21 mouse cellular contexts compared by ENCODE assay signal in the genomic region with DNA sequence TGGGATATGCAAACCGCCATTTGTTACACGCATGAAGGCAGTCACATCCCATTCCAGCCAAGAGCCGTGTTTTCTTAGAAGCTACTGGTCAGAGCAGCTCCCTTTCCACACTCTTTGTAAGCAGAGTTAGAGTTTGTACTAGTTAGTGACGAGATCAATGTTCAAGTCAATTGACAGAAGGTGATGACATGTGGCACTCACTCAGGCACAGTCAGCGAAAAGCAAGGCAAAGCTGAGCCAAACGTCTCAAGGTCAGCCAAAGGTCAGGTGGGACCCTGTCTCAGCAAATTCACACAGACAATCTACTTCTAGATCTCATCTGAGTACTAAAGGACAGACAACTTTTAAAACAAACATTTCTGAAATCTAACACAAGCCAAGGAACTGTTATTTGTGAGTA. TPM values are rescaled to one million over a fixed set of nuclear protein-coding genes. Genes with fewer than 3 reads are reported as not detected.
DNase-seq lines count a peak whose midpoint lies in the region; ATAC-seq and TF ChIP-seq lines count a peak whose summit lies in the region.
"Had no signal": no experiment of that assay in that cellular context is flagged by ENCODE, and none has a peak within 500 bp of the region (broad histone marks: within the 10 kb centered on the region; RNA-seq: fewer than 3 reads in every experiment).

No protein-coding gene starts in this region.

- no peaks in the 10 kb centered on the region for H3K9me3 ChIP-seq in liver, embryonic 15.5 days (replicated peaks)
- H3K9me3 ChIP-seq in liver, embryonic 12.5 days (replicated peaks), result no peaks in the 10 kb centered on the region
- H3K9me3 ChIP-seq in ES-E14 (ENCODE audit: control insufficient read depth, insufficient read depth, low read depth, low read length), result no peaks in the 10 kb centered on the region
- no peaks in the 10 kb centered on the region for H3K9me3 ChIP-seq in forebrain, embryonic 15.5 days
- H3K9me3 ChIP-seq: embryonic facial prominence, embryonic 10.5 days; heart, embryonic 15.5 days; limb, embryonic 13.5 days had no signal

- peaks cover 12% of the 10 kb centered on the region for H3K4me1 ChIP-seq in liver, embryonic 15.5 days (replicated peaks)
- peaks cover 14% of the 10 kb centered on the region for H3K4me1 ChIP-seq in liver, embryonic 12.5 days
- peaks cover 0 to 3% of the 10 kb centered on the region in 2 experiments; a peak in 1 of 4 replicates for H3K4me1 ChIP-seq in ES-E14 (ENCODE audit: control insufficient read depth in 2 of 2, insufficient read depth in 2 of 2, low read length in 2 of 2, poor library complexity in 1 of 2)
- H3K4me1 ChIP-seq in forebrain, embryonic 15.5 days, result no peaks in the 10 kb centered on the region
- H3K4me1 ChIP-seq: embryonic facial prominence, embryonic 10.5 days had no signal

- no peak overlapping the region for H3K9ac ChIP-seq in liver, embryonic 15.5 days
- H3K9ac ChIP-seq in liver, embryonic 12.5 days, result no peak overlapping the region
- H3K9ac ChIP-seq in ES-E14 (ENCODE audit: insufficient read depth, low read depth, low read length, poor library complexity, severe bottlenecking), result no peak overlapping the region
- no peak overlapping the region for H3K9ac ChIP-seq in forebrain, embryonic 15.5 days (replicated peaks)
- H3K9ac ChIP-seq: heart, embryonic 15.5 days; hindbrain, embryonic 14.5 days; limb, embryonic 13.5 days; lung, embryonic 14.5 days had no signal

- no peak overlapping the region for H3K27ac ChIP-seq in liver, embryonic 15.5 days (replicated peaks)
- no peak overlapping the region for H3K27ac ChIP-seq in liver, embryonic 12.5 days
- H3K27ac ChIP-seq in ES-E14 (ENCODE audit: insufficient read depth, low read depth, low read length, poor library complexity, severe bottlenecking), result no peak overlapping the region
- H3K27ac ChIP-seq in forebrain, embryonic 15.5 days (replicated peaks), result no peak overlapping the region
- H3K27ac ChIP-seq: embryonic facial prominence, embryonic 10.5 days; heart, embryonic 15.5 days; hindbrain, embryonic 14.5 days; limb, embryonic 13.5 days had no signal

- no peak overlapping the region for H3K4me3 ChIP-seq in liver, embryonic 15.5 days (replicated peaks)
- H3K4me3 ChIP-seq in liver, embryonic 12.5 days, result no peak overlapping the region
- no peak overlapping the region for H3K4me3 ChIP-seq in ES-E14 (ENCODE audit: insufficient read depth in 1 of 2, low read depth in 1 of 2, low read length in 2 of 2, poor library complexity in 1 of 2, severe bottlenecking in 1 of 2)
- no peak overlapping the region for H3K4me3 ChIP-seq in forebrain, embryonic 15.5 days
- H3K4me3 ChIP-seq: embryonic facial prominence, embryonic 10.5 days; heart, embryonic 15.5 days; limb, embryonic 13.5 days had no signal

- peak; percentile 15 for DNase-seq in kidney, adult 18-20 months
- DNase-seq in kidney, postnatal 14 days, result no peak
- no peak for DNase-seq in ES-E14 (ENCODE audit: low read depth, low spot score)
- DNase-seq in ZHBTc4 (ENCODE audit: low read depth, low spot score), result peak; percentile 48
- DNase-seq: cerebellum, adult 11 months; gastrocnemius, postnatal 10 days; heart, postnatal 4 days; lung, embryonic 14.5 days had no signal

- no peaks in the 10 kb centered on the region for H3K27me3 ChIP-seq in liver, embryonic 15.5 days
- no peaks in the 10 kb centered on the region for H3K27me3 ChIP-seq in liver, embryonic 12.5 days (replicated peaks)
- no peaks in the 10 kb centered on the region for H3K27me3 ChIP-seq in forebrain, embryonic 15.5 days
- H3K27me3 ChIP-seq: heart, embryonic 15.5 days; limb, embryonic 13.5 days had no signal

- in situ Hi-C loops in ES-E14 (cut with MboI; ENCODE audit: low sequenced_read_pairs in 2 of 2, unreplicated experiment in 2 of 2), result no loop called here

- 68% methylated on average over 6 of the region's 6 CpGs for WGBS in liver, embryonic 15.5 days (ENCODE audit: insufficient replicate concordance)
- 77% methylated on average over 6 of the region's 6 CpGs for WGBS in liver, embryonic 12.5 days (ENCODE audit: insufficient replicate concordance)
- WGBS in forebrain, embryonic 15.5 days, result 88% methylated on average over 6 of the region's 6 CpGs

- H3K4me2 ChIP-seq in liver, embryonic 15.5 days, result no peak overlapping the region
- no peak overlapping the region for H3K4me2 ChIP-seq in liver, embryonic 12.5 days
- no peak overlapping the region for H3K4me2 ChIP-seq in forebrain, embryonic 15.5 days (replicated peaks)
- H3K4me2 ChIP-seq: heart, embryonic 15.5 days; hindbrain, embryonic 14.5 days; limb, embryonic 13.5 days; lung, embryonic 14.5 days; midbrain, embryonic 11.5 days had no signal

- peak; percentile 47 for ATAC-seq in liver, embryonic 15.5 days (ENCODE audit: insufficient read depth)
- no peak; the same call in 1 of the 2 replicates for ATAC-seq in liver, embryonic 12.5 days
- ATAC-seq in forebrain, embryonic 15.5 days (replicated peaks), result no peak
- ATAC-seq: forebrain, embryonic 16.5 days; inflammation-experienced regulatory T-cells, adult 6 months had no signal

- 0 out of 2 replicates have a peak, but pooled peaks cover 12% of the 10 kb centered on the region for H3K36me3 ChIP-seq in liver, embryonic 15.5 days (replicated peaks)
- peaks cover 48% of the 10 kb centered on the region for H3K36me3 ChIP-seq in liver, embryonic 12.5 days
- peaks cover 6% of the 10 kb centered on the region for H3K36me3 ChIP-seq in ES-E14 (ENCODE audit: control insufficient read depth, insufficient read depth, low read length, poor library complexity, severe bottlenecking)
- H3K36me3 ChIP-seq in forebrain, embryonic 15.5 days, result peaks cover 53% of the 10 kb centered on the region

TF ChIP-seq in ES-E14, 5 proteins besides CTCF, POLR2A, EP300 and RAD21:
- TF ChIP-seq HCFC1 (IDR thresholded peaks at IDR 0.05; ENCODE audit: borderline replicate concordance, insufficient read depth, low read length) (no peak), CHD2 (IDR thresholded peaks at IDR 0.05; ENCODE audit: low read depth, low read length) (no peak), ZC3H11A (IDR thresholded peaks at IDR 0.05; ENCODE audit: borderline replicate concordance, low read depth, low read length) (no peak), ZNF384 (IDR thresholded peaks at IDR 0.05; ENCODE audit: low read depth, low read length) (no peak), MAFK (IDR thresholded peaks at IDR 0.05; ENCODE audit: insufficient read depth, low read depth, low read length) (0 out of 2 replicates have a peak, but pooled peaks have one; percentile 4)

RNA-seq across cellular contexts. Expression of a gene that starts 36.4 kb away (rescaled TPM):
- polyA plus RNA-seq in liver, embryonic 15.5 days (2015; fragmentation: Nextera tagmentation; extraction: Ambion mirVana), result 22.8 and 23.4 TPM in 2 replicates
- polyA plus RNA-seq in liver, embryonic 12.5 days (2016; fragmentation: Nextera tagmentation; extraction: Ambion mirVana), result 27.6 and 31.9 TPM in 2 replicates
- total RNA-seq in ES-E14 (2012; rRNA removed), result 41.2 and 71.6 TPM in 2 replicates
- polyA plus RNA-seq in forebrain, embryonic 15.5 days (2015; fragmentation: Nextera tagmentation; extraction: Ambion mirVana), result 171 and 177 TPM in 2 replicates

RNA-seq across cellular contexts. Expression of a gene that starts 57.0 kb away (rescaled TPM):
- 37.2 and 72.1 TPM in 2 replicates for polyA plus RNA-seq in liver, embryonic 15.5 days (2015; fragmentation: Nextera tagmentation; extraction: Ambion mirVana)
- polyA plus RNA-seq in liver, embryonic 12.5 days (2016; fragmentation: Nextera tagmentation; extraction: Ambion mirVana), result 2.2 and 4.4 TPM in 2 replicates
- not detected in 2 replicates for total RNA-seq in ES-E14 (2012; rRNA removed)
- 0.40 and 1.4 TPM in 2 replicates for polyA plus RNA-seq in forebrain, embryonic 15.5 days (2015; fragmentation: Nextera tagmentation; extraction: Ambion mirVana)
- total RNA-seq: granulocyte monocyte progenitor cell, adult 5-6 weeks; megakaryocyte progenitor cell, adult 5-6 weeks had no signal
- polyA plus RNA-seq: inflammation-experienced regulatory T-cells, adult 6 months; spleen, adult 2 months had no signal

Comparison
In these comparisons a context has a peak if more than half of its experiments do, and no peak if none do; other contexts are left out.
1. DNase-seq: peak in kidney, adult 18-20 months (single experiment) and ZHBTc4 (single experiment); none in kidney, postnatal 14 days (single experiment) and ES-E14 (single experiment).